Mouse (Mus musculus) naive thymus-derived CD4-positive, alpha-beta T cell, adult 2 months (primary cell): ENCODE measurements around the gene Trim29.

ENCODE experiments used
- DNase-seq: peaks from one replicate; pipeline ENCODE4 v3.0.0-alpha.2; 2011; ENCODE audit warnings: low read depth

Trim29 gene

GRCm38 (mm10) chr9:43315320-43315950 lies 4.8 kb downstream of the Trim29 start:
- DNase-seq = no peak

DNA sequence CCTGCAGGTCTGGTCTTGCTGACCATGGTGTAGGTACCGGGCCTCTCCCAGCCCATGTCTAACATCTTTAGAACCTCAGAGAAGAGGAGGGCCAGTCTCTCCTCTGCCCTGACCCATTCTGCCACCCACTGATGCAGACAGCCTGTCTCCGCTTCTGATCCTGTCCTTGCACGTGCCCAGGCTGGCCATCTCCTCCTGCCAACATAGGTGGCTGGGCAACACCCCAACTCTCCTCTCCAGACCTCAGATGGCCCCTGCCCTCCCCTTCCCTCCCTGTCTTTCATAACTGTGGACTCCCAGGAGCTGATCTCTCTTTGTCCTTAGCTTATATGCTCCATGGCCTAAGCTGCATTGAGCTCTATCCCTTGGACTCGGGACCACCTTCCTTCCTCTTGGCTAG lies 5.8 kb downstream of the Trim29 start:
- no peak for DNase-seq

DNA sequence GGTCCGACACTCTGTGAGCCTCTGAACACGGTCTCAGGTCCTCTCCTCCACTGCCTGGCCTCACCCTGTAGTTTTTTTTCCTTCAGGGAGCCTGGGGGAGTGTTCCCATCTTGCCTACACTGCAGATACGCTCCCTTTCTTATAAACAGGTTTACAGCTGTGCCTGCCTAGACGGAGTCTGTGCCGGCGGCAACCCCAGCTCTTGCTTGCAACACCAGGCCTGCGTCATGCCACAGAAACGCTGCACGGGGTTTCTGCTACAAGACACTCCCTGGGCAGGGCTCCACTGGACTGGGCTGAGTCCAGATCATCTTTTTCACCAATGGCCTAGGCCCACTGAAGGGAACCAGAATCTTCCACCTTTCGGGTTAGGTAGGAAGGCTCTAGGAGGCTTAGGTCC lies 8.0 kb downstream of the Trim29 start:
- DNase-seq = no peak

GRCm38 (mm10) chr9:43321951-43322350 lies 11.3 kb downstream of the Trim29 start:
- no peak for DNase-seq

DNA sequence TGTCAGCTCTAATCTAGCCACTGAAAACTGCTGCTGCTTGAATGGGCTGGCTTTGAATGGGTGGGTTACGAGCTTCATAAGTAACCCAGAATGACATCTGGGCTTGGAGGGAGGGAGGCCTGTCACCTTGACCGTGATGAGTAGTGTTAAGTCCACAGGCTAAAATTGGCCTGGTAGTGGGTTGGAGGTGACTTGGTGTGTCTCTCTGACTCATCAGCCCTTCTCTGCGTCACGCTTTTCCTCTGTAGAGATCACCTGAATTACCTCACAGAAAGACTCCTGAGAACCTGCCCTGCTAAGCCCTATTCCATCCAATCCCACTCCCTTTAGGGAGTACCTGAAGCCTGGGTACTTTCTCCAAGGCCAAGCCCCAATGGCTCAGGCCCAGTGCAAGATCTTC lies 12.0 kb downstream of the Trim29 start:
- DNase-seq = no peak

- DNase-seq = no peak
These were observed 14.8 kb downstream of the Trim29 start for GRCm38 (mm10) chr9:43325486-43325885.

DNA sequence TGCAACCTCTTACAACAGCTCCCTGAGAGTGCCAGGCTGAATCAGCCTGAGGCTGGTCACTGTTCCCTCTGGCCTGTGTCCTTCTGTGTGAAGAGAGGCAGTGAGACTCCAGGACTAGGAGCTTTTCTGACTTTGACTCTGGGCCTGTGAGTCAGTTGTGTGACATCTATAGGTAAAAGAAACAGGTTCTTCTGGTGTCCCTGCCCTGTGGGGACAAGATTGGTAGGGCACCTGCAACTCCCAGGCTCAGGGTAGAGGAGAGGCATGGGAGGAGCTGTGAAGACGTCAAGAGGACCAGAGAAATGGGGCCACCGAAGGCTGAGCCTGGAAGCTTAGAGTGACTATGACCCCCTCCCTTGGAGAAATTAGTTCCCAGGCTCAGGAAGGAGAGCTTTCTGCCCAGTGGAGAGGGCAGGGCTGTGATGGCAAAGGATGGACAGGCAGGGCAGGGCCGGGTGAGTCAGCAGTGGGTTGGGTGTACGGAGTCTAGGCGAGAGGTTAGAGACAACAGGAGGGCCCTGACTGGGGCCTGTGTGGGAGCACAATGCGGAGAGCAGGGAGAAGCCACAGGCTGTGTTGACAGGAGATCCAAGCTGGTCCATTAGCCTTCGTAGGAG lies 15.5 kb downstream of the Trim29 start:
- no peak for DNase-seq

- DNase-seq = no peak
These were observed 16.8 kb downstream of the Trim29 start for GRCm38 (mm10) chr9:43327182-43328129.

GRCm38 (mm10) chr9:43330426-43330825 lies 19.8 kb downstream of the Trim29 start:
- DNase-seq = no peak

DNA sequence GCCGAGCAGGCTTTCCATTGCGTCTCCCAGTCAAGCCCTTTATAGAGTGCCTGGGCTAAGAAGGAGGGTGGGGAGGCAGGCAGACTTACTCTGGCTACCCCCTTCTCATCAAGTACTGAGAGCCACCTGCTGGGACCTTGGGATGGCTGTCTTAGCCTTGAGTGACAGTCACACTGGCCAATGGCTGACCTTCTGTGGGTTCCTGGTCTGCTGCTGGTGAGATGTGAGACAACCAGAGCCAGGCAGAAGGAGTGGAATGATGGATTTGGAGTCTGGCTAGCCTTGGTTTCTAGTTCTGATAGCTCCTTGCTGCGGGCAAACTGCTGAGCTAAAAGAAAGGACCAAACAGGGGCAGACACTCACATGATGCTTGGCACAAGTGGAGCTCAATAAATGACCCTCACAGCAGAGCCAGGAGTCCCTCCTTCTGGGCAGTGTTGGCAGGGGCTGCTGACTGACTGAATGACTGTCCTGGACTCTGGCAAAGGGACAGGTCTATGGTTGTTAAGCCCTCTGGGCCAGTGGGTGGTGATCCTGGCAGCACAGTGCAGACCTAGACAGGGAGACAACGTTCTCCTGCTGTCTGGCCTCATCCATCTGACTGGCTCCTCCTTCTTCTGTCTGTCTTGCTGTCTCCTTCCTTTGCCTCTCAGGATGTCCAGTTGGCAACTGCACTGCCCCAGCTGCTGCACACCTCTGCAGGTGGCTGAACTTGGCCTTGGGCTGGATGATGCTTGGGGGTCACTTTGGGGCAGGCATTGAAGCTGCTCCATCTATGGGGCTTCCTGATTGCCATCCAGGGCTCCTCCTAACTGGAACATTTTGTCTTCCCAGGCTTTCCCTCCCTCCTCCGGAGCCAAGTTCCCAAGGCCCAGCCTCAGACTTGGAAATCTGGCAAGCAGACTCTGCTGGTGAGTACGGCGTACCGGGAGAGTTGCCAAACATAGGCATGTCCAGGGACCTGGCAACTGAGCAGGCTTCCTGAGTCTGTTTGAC lies 21.1 kb downstream of the Trim29 start:
- no peak for DNase-seq

GRCm38 (mm10) chr9:43334476-43334875 lies 23.8 kb downstream of the Trim29 start:
- no peak for DNase-seq

DNA sequence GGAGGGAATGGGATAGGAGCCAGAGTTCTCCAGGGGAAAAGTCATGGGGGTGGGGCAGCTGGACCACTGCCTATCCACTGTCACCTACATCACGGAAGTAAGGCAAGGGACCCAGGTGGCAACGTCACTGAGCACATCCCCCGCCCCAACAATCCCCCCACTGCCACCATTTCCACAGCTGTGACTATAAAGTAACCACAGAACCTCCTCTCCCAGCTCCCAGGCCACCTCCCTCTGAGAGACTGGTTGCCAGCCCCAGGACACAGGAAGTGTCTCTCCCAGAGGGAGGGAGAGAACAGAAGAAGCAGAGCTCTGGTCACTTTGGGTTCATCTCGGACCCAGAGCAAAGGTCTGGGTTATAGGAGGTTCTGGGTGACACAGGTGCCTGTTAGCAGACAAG lies 27.0 kb downstream of the Trim29 start:
- DNase-seq = no peak

DNA sequence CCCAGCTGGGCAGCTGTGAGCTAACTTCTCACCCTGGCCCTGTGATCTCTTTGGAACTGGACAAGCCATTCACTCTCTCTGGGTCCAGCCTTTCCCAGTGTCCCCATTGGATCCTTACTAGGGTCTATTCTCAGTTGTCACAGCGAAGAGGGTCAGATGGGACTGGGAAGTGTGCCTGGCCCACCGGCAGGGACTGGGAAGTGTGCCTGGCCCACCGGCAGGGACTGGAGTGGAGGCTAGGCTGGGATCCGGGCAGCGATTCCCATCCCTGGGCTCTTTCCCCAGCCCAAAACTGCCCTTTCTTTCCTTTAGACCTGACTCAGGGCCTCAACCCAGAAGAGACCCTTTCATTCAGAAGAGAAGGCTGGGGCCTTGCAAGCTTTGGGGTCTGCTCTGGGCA lies 27.4 kb downstream of the Trim29 start:
- DNase-seq = no peak

DNA sequence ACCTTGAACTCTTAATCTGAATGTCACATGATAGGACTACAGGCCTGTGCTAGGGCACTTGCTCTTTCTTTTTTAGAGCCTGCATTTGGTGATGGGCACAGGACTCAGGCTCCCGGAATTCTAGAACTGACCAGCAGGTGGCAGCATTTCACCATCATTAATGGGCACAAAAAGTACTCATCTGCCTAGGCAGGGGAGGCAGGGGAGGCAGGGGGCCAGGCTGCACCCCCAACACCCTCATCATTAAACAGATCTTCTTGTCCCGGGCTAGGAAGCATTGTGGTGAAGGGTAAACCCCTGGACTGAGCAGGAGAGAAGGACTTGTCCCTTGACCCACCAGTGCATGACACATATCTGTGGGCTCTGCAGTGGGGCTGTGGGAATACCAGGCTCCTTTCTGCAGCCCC lies 29.0 kb downstream of the Trim29 start:
- DNase-seq = peak; percentile 65

GRCm38 (mm10) chr9:43350089-43350488 lies 39.4 kb downstream of the Trim29 start:
- no peak for DNase-seq

DNA sequence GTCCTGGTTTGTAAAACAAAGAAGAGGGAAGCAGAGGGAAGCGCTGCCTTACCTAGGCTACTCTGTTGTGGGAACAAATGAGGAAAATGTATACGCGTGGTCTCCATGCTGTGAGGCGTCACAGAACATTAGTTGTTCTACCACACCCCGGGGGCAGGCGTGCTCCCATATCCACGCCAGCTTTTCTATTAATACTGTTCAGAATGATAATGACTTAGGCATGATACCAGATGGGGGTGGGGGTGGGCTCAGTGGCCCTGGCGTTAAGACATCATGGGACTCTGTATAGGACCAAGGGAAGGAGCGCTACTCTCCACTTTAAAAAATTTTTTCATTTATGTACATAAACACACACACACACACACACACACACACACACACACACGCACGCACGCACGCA lies 40.4 kb downstream of the Trim29 start:
- DNase-seq = no peak

DNA sequence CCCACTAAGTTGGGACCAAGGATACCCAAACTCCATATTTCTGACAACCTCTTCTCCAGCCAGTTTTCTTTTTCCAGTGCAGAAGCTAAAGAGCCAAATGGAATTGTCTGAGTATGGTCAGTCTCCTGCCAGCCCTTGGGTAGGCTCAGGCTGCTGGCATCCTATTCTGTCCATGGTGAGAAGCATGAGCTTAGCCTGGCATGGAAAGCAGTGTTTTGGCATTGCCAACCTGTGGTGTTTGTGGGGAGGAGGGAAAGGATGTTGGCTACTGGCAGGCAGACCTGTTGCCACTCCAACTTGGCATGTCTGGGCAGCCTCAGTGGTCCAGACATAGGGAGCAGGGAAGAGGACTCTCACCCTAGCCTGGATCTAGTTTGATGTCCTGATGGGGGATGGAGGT lies 46.4 kb downstream of the Trim29 start:
- no peak for DNase-seq

GRCm38 (mm10) chr9:43358591-43359323 lies 48.1 kb downstream of the Trim29 start:
- DNase-seq = no peak

GRCm38 (mm10) chr9:43368781-43369180 lies 58.1 kb downstream of the Trim29 start:
- DNase-seq = no peak

- no peak for DNase-seq
These were observed 73.2 kb downstream of the Trim29 start for GRCm38 (mm10) chr9:43383871-43384270.

- DNase-seq = no peak
These were observed 73.8 kb downstream of the Trim29 start for GRCm38 (mm10) chr9:43384400-43384799.
